Mouse (Mus musculus) left cerebral cortex, adult 11 months (tissue): ENCODE results near the gene Spata17.
A peak's percentile ranks its signal among the peaks of the same experiment; 100 is the strongest.

ENCODE experiments used
- DNase-seq: peaks from one replicate; pipeline ENCODE4 v3.0.0; 2022; ENCODE audit warnings: low spot score

Spata17 gene

GRCm38 (mm10) chr1:187077352-187077751 is 137.9 kb downstream of the Spata17 start:
- no peak for DNase-seq

- no peak for DNase-seq
Measured at GRCm38 (mm10) chr1:187077043-187077334, 138.3 kb downstream of the Spata17 start.

GRCm38 (mm10) chr1:187076198-187077042 is 138.8 kb downstream of the Spata17 start:
- DNase-seq = no peak

- DNase-seq = no peak
Measured at GRCm38 (mm10) chr1:187059874-187060273, 155.4 kb downstream of the Spata17 start.

GRCm38 (mm10) chr1:187054333-187054732 is 160.9 kb downstream of the Spata17 start:
- DNase-seq = no peak

- no peak for DNase-seq
Measured at GRCm38 (mm10) chr1:187053862-187054261, 161.4 kb downstream of the Spata17 start.

GRCm38 (mm10) chr1:187052532-187052931 is 162.7 kb downstream of the Spata17 start:
- no peak for DNase-seq

GRCm38 (mm10) chr1:187051296-187051695 is 164.0 kb downstream of the Spata17 start:
- no peak for DNase-seq

GRCm38 (mm10) chr1:187048681-187049288 is 166.5 kb downstream of the Spata17 start:
- no peak for DNase-seq

GRCm38 (mm10) chr1:187044726-187045125 is 170.5 kb downstream of the Spata17 start:
- no peak for DNase-seq

- DNase-seq = no peak
Measured at GRCm38 (mm10) chr1:187039801-187040200, 175.5 kb downstream of the Spata17 start.

- no peak for DNase-seq
Measured at GRCm38 (mm10) chr1:187035785-187036184, 179.5 kb downstream of the Spata17 start.

- peak; percentile 25 for DNase-seq
Measured at GRCm38 (mm10) chr1:187031796-187032195, 183.5 kb downstream of the Spata17 start.

- peak; percentile 14 for DNase-seq
Measured at GRCm38 (mm10) chr1:187028841-187029240, 186.4 kb downstream of the Spata17 start.

GRCm38 (mm10) chr1:187020011-187020410 is 195.3 kb downstream of the Spata17 start:
- no peak for DNase-seq

GRCm38 (mm10) chr1:187016116-187016515 is 199.1 kb downstream of the Spata17 start:
- no peak for DNase-seq

- no peak for DNase-seq
Measured at GRCm38 (mm10) chr1:187015673-187016072, 199.6 kb downstream of the Spata17 start.

- DNase-seq = no peak
Measured at GRCm38 (mm10) chr1:187014141-187014540, 201.1 kb downstream of the Spata17 start.

- no peak for DNase-seq
Measured at GRCm38 (mm10) chr1:187011601-187012000, 203.7 kb downstream of the Spata17 start.

- no peak for DNase-seq
Measured at GRCm38 (mm10) chr1:187010071-187010470, 205.2 kb downstream of the Spata17 start.

GRCm38 (mm10) chr1:187008236-187008635 is 207.0 kb downstream of the Spata17 start:
- DNase-seq = no peak

GRCm38 (mm10) chr1:187006227-187006925 is 208.9 kb downstream of the Spata17 start:
- DNase-seq = no peak

GRCm38 (mm10) chr1:187004306-187004705 is 211.0 kb downstream of the Spata17 start:
- DNase-seq = no peak
